Mouse (Mus musculus): ENCODE data around the gene Wipf3. TPM values are rescaled to one million over a fixed set of nuclear protein-coding genes. Genes with fewer than 3 reads are reported as not detected.

Gene Wipf3
- not detected in 2 replicates for total RNA-seq (2014; fragmentation: Nextera tagmentation)
- total RNA-seq (2017) = not detected in 2 replicates

- peak; percentile 56 for ATAC-seq (replicated peaks; ENCODE audit: poor library complexity, severe bottlenecking)
Observed at GRCm38 (mm10) chr6:54429447-54430194, at the start of gene Wipf3. Gene Wipf3 (plus strand): TSS chr6:54429603.

DNA sequence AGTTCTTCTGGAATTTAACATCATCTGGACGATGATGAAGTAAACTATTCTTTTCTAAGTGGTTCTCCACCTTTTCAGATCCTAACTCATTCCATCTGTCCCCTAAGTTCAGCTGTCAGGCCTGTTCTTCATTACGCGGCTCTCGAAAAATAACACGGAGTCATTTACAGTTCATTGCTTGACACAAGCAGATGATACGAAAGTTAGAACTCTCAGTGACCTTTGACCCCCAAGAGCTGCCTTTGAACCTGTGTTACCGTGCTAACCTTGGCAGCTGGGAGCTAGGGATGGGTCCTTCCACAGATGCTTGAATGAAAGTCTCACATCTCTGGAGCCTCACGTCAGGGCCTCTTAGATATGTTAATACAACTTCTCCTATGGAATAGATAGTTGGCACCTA lies 46.8 kb upstream of the Wipf3 start:
- ATAC-seq (replicated peaks; ENCODE audit: poor library complexity, severe bottlenecking) = no peak

DNA sequence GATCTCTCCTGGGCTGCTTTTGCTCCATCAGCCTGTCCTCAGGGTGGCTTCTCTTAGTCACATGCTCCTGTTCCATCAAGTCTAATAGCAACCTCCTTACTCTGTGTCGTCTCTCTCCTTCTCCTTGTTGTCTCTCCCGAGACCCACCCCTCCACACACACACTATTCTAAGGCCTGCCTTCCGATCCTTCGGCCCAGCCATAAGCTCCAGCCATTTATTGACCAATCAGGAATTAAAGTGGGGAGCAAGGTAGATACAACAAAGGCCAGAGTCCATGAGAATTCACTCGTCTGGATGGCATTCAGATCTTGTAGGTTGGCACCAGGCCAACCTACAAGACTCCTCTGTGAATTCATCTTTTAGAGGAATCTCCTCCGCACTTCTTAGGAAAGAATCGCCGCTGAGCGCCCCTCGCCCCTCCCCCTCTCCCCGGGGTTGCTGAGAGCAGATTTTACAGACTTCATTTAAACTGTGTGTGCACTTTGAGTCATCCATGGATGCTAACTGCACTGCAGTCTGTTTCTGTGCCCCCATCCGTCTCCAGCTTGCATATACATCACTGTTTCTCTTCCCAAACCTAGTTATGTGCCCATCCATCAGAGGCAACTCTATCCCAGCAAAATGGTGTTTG lies 45.4 kb upstream of the Wipf3 start:
- ATAC-seq (replicated peaks; ENCODE audit: poor library complexity, severe bottlenecking) = no peak

DNA sequence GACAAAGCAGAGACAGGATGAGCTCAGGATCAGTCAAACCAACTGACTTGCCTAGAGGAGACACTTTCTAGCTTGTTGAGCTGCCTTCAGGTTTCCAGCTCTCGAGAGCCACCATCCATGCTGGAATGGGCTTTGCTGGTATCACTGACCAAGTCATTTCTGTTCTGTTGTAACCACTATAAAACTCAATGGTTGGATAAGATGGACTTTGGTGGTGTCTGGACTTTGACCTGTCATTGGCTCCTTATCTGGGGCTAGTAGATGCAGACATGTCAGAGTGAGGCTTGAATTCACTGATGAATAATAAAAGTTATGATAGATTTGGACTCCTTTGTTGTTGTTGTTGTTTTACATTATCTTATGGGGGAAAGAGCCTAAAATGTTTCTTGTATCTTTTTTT lies 44.6 kb upstream of the Wipf3 start:
- ATAC-seq (replicated peaks; ENCODE audit: poor library complexity, severe bottlenecking) = no peak

- ATAC-seq (replicated peaks; ENCODE audit: poor library complexity, severe bottlenecking) = no peak
Observed at GRCm38 (mm10) chr6:54386429-54386828, 43.0 kb upstream of the Wipf3 start.

DNA sequence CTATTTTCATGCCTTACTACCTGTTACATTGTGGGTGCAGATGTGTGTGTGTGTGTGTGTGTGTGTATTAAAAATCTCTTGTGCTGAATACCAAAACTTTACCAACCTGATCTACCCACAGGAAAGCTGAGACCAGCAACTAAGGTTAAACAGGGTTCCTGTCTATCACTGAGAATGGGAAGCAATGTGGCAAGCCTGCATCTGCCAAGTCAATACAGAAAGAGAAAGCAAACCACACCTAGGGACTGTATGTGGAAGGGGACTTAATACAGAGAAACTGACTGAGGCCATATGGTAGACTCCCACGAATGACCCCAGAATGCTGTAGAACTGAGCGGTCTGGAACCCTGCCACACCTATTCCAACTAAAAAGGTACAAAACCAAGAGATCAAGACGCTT lies 42.4 kb upstream of the Wipf3 start:
- no peak for ATAC-seq (replicated peaks; ENCODE audit: poor library complexity, severe bottlenecking)

DNA sequence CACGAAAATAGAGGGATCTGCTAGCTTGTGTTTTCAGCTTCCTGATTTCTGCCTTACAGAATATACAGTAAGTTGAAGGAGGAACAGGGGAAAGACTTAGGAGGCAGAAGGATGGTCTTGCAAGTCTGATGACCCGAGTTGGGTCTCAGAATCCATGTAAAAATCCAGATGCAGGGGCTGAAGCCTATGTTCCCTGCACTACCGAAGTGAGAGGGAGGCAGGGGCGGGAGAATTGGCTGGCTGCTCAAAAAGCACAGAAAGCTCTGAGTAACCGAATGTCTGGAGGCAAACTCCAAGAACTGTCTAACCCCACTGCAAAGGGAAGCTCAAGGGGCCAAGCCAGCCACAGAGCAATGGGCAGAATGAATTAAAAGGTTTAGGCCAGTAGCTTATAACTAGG lies 41.7 kb upstream of the Wipf3 start:
- ATAC-seq (replicated peaks; ENCODE audit: poor library complexity, severe bottlenecking) = no peak

- no peak for ATAC-seq (replicated peaks; ENCODE audit: poor library complexity, severe bottlenecking)
Observed at GRCm38 (mm10) chr6:54388690-54389275, 40.6 kb upstream of the Wipf3 start.

GRCm38 (mm10) chr6:54391765-54392164 lies 37.6 kb upstream of the Wipf3 start:
- no peak for ATAC-seq (replicated peaks; ENCODE audit: poor library complexity, severe bottlenecking)

GRCm38 (mm10) chr6:54393886-54394285 lies 35.5 kb upstream of the Wipf3 start:
- no peak for ATAC-seq (replicated peaks; ENCODE audit: poor library complexity, severe bottlenecking)

- no peak for ATAC-seq (replicated peaks; ENCODE audit: poor library complexity, severe bottlenecking)
Observed at GRCm38 (mm10) chr6:54399194-54399923, 30.0 kb upstream of the Wipf3 start.

DNA sequence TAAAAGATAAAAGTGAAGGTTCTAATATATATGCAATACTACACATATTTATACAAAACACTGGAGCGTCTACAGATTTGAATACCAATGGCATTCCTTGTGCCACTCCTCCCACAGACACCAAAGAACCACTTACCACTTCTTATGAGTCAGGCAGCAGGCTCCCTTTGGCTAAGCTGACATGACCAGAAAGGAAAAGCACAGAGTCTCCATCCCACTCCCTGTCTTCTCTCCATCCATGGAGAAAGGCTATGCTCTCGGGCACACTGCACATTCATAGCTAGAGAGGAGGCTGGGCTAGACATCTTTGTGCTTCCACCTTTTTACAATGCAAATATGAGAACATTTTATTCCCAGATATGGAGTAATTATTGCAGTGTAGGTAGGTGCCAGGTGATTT lies 27.9 kb upstream of the Wipf3 start:
- ATAC-seq (replicated peaks; ENCODE audit: poor library complexity, severe bottlenecking) = no peak

- no peak for ATAC-seq (replicated peaks; ENCODE audit: poor library complexity, severe bottlenecking)
Observed at GRCm38 (mm10) chr6:54404916-54405315, 24.5 kb upstream of the Wipf3 start.

GRCm38 (mm10) chr6:54406116-54406515 lies 23.3 kb upstream of the Wipf3 start:
- ATAC-seq (replicated peaks; ENCODE audit: poor library complexity, severe bottlenecking) = no peak

- ATAC-seq (replicated peaks; ENCODE audit: poor library complexity, severe bottlenecking) = no peak
Observed at GRCm38 (mm10) chr6:54409271-54409670, 20.1 kb upstream of the Wipf3 start.

DNA sequence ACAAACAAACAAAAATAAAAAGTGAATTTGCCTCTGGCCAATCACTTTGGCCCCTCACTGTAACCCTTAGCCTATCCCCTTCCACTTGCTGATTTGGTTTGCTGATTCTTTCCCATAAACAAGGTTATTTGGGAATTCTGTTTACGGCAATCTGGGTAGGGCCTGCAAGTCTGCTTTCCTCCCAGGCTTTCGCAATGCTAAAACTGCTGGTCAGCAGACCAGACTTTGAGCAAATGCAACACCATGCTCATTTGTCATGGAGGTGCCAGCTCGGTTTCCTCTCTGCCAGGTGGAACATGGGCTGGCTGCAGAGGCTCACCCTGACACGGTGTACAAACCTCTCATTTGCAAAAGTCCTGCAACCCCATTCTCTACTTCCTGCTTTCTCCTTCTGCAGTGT lies 19.0 kb upstream of the Wipf3 start:
- ATAC-seq (replicated peaks; ENCODE audit: poor library complexity, severe bottlenecking) = no peak

DNA sequence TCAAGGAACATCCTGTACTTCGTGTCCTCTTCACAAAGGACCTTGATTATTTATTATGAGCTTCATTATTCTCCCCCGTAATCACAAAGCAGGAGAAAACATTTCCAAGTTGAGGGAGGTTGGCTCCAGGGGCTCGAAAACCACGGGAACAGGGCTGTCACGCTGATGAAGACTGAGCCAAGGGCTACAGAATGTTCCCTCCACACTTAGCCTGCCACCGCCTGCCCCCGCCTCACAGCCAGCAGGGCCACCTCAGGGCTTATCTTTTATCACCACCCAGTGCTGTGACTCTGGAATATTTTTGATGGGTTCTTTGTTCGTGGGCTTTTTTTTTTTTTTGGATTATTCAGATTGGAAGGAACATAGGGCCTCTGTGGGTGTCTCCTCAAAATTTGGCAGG lies 17.8 kb upstream of the Wipf3 start:
- no peak for ATAC-seq (replicated peaks; ENCODE audit: poor library complexity, severe bottlenecking)

DNA sequence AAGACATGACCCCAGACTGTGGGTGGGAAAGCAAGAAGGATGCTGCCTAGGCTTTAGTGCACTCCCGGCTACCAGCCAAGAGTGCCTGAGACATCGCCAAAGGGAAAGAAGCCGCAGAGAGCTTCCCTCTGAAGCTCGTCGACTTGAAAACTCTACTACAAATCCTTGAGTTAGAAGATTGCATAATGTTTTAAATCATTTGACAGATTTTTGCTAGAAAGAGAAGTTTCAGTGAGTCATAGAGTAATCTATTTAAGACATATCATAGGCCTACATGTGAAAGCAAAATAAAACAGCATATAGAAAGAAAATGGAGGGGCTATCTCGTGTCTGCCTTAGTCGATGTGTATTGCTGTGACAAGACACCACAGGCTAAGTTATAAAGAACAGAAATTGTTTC lies 16.5 kb upstream of the Wipf3 start:
- no peak for ATAC-seq (replicated peaks; ENCODE audit: poor library complexity, severe bottlenecking)

DNA sequence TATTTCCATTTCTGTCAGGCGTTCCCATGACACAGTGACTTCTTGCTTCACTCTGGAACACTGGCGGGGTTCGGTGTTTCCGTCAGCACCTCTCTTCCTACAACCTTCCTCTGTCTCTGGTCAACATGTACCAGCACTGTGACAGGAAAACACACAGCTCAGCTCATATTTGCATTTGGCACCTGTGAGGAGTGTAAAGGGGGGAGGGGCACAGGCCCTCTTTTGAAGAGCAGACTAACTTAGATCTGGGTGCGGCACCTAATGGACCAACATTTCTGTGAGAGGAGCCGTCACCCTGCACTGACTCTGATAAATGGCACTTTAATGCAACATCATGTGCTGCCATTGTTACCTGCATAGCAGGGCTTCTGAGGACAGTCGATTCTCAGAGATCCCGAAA lies 4.2 kb upstream of the Wipf3 start:
- no peak for ATAC-seq (replicated peaks; ENCODE audit: poor library complexity, severe bottlenecking)

DNA sequence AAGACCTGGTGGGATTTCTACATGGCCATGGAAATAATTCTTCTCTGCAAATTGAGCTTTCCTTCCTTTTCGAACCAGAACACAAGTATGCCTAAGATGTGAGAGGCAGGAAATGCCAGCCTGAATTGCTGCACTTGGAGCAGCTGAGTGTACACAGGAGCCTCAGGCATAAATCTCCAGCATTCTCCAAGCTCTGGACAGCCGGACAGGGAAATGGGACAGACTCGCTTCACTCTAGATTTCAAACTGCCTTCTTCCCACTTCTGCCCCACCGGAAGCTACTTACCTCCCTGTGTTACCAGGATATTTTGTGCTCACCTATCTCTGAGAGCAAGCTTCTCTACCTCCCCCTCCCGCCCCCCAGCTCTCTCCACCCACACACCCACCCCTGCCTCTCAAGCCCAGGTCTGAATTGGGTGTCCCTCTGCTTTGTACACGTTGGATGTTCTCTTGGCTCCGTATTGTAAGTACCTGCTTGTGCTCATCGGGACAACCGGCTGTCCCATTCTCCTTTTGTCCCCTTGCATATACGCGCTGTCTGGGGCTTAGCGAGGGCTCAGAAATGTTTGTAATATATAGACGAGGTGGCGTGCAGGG lies 455 bp upstream of the Wipf3 start:
- ATAC-seq (replicated peaks; ENCODE audit: poor library complexity, severe bottlenecking) = no peak

- ATAC-seq (replicated peaks; ENCODE audit: poor library complexity, severe bottlenecking) = no peak
Observed at GRCm38 (mm10) chr6:54430221-54430620, 818 bp downstream of the Wipf3 start.
